Mouse (Mus musculus): ENCODE measurements around the gene Tm7sf3.

DNA sequence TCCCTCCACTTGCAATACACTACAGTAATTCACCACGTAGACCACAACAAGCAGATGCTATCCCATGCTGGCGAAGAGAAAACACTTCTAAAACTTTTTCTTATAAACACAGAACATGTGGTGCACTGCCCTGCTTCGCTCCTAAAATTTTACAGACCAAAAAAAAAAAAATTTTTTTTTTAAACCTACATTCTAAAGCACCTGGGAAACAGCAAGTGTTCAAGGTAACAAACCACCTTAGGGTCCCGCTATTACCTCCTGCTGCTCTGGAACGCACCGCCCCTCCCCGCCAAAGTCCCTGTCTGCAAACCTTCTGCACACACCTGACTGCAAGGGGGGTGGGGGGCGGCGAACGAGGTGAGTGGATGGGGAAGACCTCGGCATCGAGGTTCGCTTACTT lies 65.7 kb downstream of the Tm7sf3 start, which contains the start of gene Fgfr1op2:
- TF ChIP-seq CTCF (IDR thresholded peaks at IDR 0.05; ENCODE audit: extremely low read depth, insufficient read length, insufficient replicate concordance, low read depth, low read length) (no peak), POLR2A (IDR thresholded peaks at IDR 0.05; ENCODE audit: low read depth, low read length) (no peak)

Data from small intestine, adult 2 months (tissue).